Mouse (Mus musculus): Measurements from ENCODE around the gene Itpkb.

Itpkb gene

GRCm38 (mm10) chr1:180330145-180330706 lies at the start of gene Itpkb:
Itpkb (plus strand) TSS chr1:180330485.
- peak; percentile 22 for DNase-seq (ENCODE audit: low spot score)

GRCm38 (mm10) chr1:180282581-180282980 lies 47.7 kb upstream of the Itpkb start:
- DNase-seq (ENCODE audit: low spot score) = no peak

DNA sequence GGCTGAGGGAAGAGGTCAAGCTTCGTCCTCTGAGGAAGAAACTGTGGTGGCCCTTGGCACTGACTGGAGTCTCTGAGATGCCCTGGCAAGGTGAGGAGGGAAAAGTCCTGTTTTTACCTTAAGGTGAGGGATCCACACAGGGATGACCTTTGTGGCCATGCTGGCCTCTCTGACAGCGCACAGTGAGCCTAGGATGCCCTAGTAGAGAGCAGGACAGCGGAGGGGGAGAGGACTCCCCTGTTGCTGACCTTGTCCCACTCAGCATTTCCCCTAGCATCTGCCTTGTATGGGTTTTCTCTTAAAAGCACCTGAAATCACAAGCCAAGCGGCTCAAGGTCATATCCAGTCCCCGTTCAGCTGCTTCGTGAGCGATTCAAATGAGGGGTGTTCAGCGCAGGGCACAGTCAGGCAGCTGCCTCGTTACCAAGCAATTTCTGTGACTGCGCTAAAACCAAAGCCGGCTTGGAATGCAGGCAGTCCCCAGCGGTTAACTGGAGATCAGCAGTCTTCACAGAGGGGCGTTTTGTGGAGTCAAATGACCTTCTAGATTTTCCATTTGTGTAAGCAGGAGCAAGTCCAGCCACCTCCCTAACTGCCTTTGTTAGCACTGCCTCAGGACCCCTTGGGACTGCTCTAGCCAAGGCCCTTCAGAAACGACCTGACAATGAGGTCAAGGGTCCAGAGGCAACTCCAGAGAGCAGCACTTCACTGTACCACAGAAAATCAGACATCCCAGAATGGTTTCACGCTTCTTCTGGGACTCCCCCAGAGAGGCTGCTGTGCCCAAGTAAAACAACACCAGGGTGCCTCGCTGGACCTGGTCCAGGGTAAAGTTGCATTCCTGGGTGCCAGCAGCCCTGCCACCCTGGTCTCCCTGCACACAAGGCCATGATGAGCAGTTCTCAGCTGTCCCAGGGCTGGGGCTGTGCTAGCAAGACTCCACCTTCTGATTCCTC lies 46.2 kb upstream of the Itpkb start:
- no peak for DNase-seq (ENCODE audit: low spot score)

GRCm38 (mm10) chr1:180286081-180286831 lies 44.0 kb upstream of the Itpkb start:
- DNase-seq (ENCODE audit: low spot score) = no peak

DNA sequence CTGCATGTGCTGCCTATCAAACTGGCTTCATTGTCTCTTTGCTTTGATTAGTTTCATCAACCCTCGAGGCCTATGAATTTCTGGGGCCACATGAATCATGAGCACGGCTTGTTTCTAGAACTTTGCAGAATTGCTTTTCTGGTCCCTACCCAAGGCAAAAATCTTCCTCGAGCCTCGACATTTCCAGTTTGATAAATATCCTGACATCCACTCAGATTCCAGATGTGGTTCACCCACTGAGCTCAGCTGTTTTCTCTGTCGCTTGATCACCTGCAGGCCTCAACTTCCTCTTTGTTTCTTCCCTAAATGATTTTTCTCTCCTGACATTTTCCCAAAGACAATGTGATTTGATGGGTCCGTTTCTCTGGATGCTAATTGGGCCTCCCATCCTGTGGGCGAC lies 42.1 kb upstream of the Itpkb start:
- no peak for DNase-seq (ENCODE audit: low spot score)

- no peak for DNase-seq (ENCODE audit: low spot score)
Observed at GRCm38 (mm10) chr1:180288872-180289468, 41.3 kb upstream of the Itpkb start.

- DNase-seq (ENCODE audit: low spot score) = no peak
Observed at GRCm38 (mm10) chr1:180289788-180290187, 40.5 kb upstream of the Itpkb start.

DNA sequence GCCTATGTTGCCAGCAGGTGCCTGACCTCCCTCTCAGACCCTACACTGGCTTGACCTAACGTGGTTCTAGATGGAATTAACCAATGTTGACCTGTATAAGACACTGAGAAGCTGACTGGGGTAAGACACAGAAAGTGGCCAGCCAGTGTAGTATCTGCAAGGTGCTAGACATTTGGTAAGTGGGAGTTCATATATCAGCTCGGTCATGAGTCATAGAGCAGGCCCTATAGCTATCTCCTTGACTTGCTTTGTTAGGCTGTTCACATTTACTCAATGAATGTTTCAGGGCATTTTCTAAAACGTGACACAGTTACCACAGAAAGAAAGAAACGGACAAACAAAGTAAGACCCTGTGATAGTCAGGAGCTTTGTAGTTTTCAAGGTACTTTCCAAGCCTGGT lies 39.9 kb upstream of the Itpkb start:
- no peak for DNase-seq (ENCODE audit: low spot score)

DNA sequence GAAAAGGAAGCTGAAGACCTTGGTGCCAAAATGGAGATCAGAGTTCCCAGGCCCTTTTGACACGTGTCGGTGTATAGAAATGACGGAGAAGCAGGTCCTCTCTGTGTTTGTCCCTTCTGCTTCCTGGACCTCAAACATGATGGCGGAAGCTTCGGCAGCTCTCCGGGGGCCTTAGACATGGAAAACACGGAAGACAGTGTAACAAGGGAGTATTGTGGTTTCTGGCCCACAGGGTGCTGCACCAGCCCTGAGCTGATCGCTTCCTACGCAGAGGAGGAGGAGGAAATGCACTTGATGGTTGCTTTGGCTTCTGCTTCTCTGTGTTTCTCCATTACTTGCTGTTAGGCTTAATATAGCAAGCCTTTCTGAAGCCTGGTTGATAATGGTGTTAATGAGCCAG lies 34.2 kb upstream of the Itpkb start:
- no peak for DNase-seq (ENCODE audit: low spot score)

DNA sequence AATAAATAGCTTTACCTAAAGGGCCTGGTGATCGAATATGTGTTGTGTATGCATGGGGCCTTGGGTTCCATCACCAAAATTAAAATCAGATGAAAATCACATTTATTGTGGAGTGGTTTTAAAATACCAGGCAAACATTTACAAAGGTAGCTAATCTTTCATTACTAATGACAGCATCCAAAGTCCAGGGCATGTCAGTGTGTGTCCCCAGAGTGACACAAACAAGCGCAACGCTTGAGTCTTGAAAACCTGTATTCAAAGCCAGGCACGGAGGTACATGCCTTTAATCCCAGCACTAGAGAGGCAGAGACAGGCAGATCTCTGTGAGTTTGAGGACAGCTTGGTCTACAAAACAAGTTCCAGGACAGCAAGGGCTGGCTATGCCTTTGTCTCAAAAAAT lies 30.6 kb upstream of the Itpkb start:
- no peak for DNase-seq (ENCODE audit: low spot score)

DNA sequence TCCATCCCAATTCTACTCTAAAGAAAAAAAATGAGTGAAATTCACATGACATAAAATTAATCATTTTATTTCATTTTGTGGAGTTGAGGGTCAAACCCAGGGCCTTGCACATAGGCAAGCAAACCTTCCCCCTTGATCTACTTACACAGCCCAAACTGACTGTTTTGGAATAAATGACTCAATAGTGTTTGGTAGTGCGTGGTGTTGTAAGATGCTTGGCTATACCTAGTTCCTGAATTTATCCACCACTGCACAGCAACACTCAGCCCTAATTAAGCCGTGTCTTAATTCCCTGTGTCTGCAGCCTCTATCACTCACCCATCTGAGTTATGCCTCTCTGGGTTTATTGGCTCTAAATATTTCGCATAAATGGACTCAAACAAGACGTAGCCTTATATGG lies 30.0 kb upstream of the Itpkb start:
- DNase-seq (ENCODE audit: low spot score) = no peak

DNA sequence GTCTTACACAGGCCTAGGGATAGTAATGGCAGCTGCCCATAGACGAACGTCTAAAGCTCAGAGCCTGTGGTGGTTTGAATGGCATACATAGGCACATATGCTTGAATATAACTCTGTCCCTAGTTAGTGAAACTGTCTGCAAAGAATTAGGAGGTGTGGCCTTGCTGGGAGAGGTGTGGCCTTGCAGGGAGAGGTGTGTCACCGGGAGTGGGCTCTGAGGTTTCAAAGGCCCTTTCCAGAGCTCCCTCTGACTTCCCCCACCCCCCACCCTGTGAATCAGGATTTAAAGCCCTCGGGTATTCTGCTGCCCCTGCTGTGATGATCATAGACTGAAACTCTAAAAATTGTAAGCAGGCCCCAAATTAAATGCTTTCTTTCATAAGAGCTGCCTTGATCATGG lies 29.3 kb upstream of the Itpkb start:
- DNase-seq (ENCODE audit: low spot score) = no peak

GRCm38 (mm10) chr1:180302253-180303120 lies 27.8 kb upstream of the Itpkb start:
- DNase-seq (ENCODE audit: low spot score) = no peak

GRCm38 (mm10) chr1:180303600-180303999 lies 26.7 kb upstream of the Itpkb start:
- no peak for DNase-seq (ENCODE audit: low spot score)

GRCm38 (mm10) chr1:180306889-180307288 lies 23.4 kb upstream of the Itpkb start:
- no peak for DNase-seq (ENCODE audit: low spot score)

DNA sequence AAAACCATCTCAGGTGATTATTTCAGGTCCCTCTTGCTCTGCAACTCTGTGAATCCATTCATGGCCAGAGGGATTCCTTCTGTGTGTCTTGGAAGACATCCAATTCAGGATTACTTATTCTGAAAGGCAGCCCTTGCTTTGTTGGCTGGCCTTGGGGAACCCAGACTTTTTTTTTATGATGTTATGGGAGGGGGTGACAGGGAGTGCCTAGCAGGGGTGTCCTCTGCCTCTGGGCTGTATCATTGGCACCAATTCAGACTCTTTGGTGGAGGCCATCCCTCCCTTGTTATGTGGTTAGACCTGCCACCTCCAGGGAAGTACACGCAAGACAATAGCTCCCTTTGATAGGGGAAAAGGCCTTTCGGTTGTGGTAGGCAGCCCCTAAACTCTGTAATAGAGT lies 22.6 kb upstream of the Itpkb start:
- DNase-seq (ENCODE audit: low spot score) = no peak

- DNase-seq (ENCODE audit: low spot score) = no peak
Observed at GRCm38 (mm10) chr1:180308897-180309296, 21.4 kb upstream of the Itpkb start.

DNA sequence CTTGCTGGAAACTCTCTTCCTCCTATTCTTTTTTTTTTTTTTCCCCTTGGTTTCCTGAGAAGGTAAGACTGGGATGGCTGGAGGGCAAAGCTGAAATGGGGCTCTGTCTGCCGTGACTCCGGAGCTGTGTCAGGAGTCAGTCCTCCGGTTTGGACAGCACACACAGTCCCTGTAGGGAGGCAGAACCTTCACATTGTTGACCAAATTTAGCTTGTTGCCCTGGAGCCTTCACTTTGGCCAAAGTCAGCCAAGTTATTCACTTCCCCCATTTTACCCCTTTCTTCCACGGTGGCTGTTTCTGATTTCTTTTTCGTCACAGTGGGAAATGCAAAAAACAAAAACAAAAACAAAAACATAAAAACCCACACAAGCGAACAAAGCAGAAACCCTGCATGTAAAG lies 18.0 kb upstream of the Itpkb start:
- DNase-seq (ENCODE audit: low spot score) = no peak

DNA sequence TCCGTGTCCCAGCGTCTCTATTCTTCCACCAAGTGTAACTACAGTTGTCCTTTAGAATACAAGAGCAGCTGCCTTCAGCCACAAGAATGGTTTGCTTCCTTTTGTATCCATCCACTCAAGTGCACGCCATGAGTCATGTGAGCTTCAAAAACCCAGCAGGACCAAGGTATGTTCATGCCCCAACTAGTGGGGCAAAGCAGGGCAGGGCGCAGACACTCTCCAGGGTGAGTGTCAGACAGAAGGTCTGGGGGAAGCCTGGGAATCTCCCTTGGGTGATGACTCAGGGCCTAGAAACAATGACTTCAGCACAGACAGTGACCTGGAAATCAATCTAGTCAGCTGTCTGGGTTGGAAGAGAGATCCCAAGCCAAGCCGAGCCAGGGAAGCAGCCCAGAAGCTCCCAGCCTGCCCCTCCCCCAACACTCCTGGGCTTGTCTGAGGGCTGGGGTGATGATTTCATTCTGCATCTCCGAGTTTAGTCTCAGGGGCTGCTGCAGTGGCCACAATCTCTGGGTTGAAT lies 17.4 kb upstream of the Itpkb start:
- DNase-seq (ENCODE audit: low spot score) = peak; percentile 26

GRCm38 (mm10) chr1:180313517-180314440 lies 16.5 kb upstream of the Itpkb start:
- DNase-seq (ENCODE audit: low spot score) = no peak

All from urinary bladder, postnatal 25 days (tissue).